Mouse (Mus musculus) limb, embryonic 10.5 days (tissue): ENCODE data around the gene Selplg. TPM values are rescaled to one million over a fixed set of nuclear protein-coding genes. Genes with fewer than 3 reads are reported as not detected.

ENCODE experiments used
- DNase-seq: peaks from one replicate; pipeline ENCODE4 v3.0.0-alpha.2; 2017; ENCODE audit warnings: low spot score
- H3K27ac ChIP-seq: fragments of 300-500 bp; sonication (generic); 2 replicates; pipeline ENCODE4 v1.5.1; 2016; ENCODE audit warnings: mild to moderate bottlenecking
- H3K27me3 ChIP-seq: fragments of 300-500 bp; sonication (generic); 2 replicates; pipeline ENCODE4 v1.6.1; 2016; ENCODE audit warnings: low read depth, mild to moderate bottlenecking; ENCODE audit not compliant: poor library complexity, severe bottlenecking
- H3K36me3 ChIP-seq: fragments of 300-500 bp; sonication (generic); 2 replicates; pipeline ENCODE4 v1.6.1; 2016; ENCODE audit warnings: mild to moderate bottlenecking, moderate library complexity
- H3K4me1 ChIP-seq: fragments of 300-500 bp; sonication (generic); 2 replicates; pipeline ENCODE4 v1.6.1; 2016
- H3K4me3 ChIP-seq: fragments of 300-500 bp; sonication (generic); 2 replicates; pipeline ENCODE4 v1.5.1; 2016; ENCODE audit warnings: mild to moderate bottlenecking, moderate library complexity
- H3K9me3 ChIP-seq: fragments of 300-500 bp; sonication (generic); replicated peaks from 2 replicates; pipeline ENCODE4 v1.6.1; 2016; ENCODE audit warnings: mild to moderate bottlenecking
- WGBS: fragments of 180-500 bp; shearing (Covaris S2); methylation state at CpG from one replicate; pipeline ENCODE4 v1.1.7; 2016; 5-methylcytosine and 5-hydroxymethylcytosine counted together
- polyA plus RNA-seq: library from polyadenylated mRNA; unstranded; fragments of >200 nt; fragmentation: Nextera tagmentation; extraction: Ambion mirVana; gene quantifications from 2 replicates; pipeline ENCODE4 v1.2.1, GENCODE M21; 2016

Gene Selplg
- polyA plus RNA-seq, 1 experiment from 2014 or later, result 0.80 TPM

GRCm38 (mm10) chr5:113864992-113865391 lies 32.5 kb upstream of the Selplg start:
- Histone ChIP-seq H3K27me3 (no peaks in the 10 kb centered on the region), H3K4me3 (no peak overlapping the region), H3K27ac (no peak overlapping the region), H3K4me1 (peaks cover 28% of the 10 kb centered on the region), H3K9me3 (no peaks in the 10 kb centered on the region), H3K36me3 (peaks cover 48% of the 10 kb centered on the region)
- WGBS, result 90% methylated on average over 6 of the region's 6 CpGs
- no peak for DNase-seq

GRCm38 (mm10) chr5:113863994-113864393 lies 31.6 kb upstream of the Selplg start:
- Histone ChIP-seq H3K4me1 (peaks cover 26% of the 10 kb centered on the region), H3K36me3 (peaks cover 55% of the 10 kb centered on the region), H3K27ac (no peak overlapping the region), H3K27me3 (no peaks in the 10 kb centered on the region), H3K4me3 (no peak overlapping the region), H3K9me3 (no peaks in the 10 kb centered on the region)
- DNase-seq, result no peak
- 94% methylated on average over 12 of the region's 12 CpGs for WGBS

GRCm38 (mm10) chr5:113862418-113862817 lies 30.0 kb upstream of the Selplg start:
- Histone ChIP-seq H3K36me3 (peaks cover 55% of the 10 kb centered on the region), H3K27ac (no peak overlapping the region)
- no peak for DNase-seq

GRCm38 (mm10) chr5:113861294-113861693 lies 28.9 kb upstream of the Selplg start:
- Histone ChIP-seq H3K9me3 (no peaks in the 10 kb centered on the region), H3K36me3 (peaks cover 55% of the 10 kb centered on the region), H3K27ac (no peak overlapping the region), H3K27me3 (no peaks in the 10 kb centered on the region), H3K4me1 (peaks cover 36% of the 10 kb centered on the region), H3K4me3 (no peak overlapping the region)
- 92% methylated on average over 8 of the region's 8 CpGs for WGBS
- DNase-seq, result no peak

More at GRCm38 (mm10) chr5:113862418-113862817, 30.0 kb upstream of the Selplg start:
- Histone ChIP-seq H3K4me1 (peaks cover 24% of the 10 kb centered on the region), H3K27me3 (no peaks in the 10 kb centered on the region), H3K9me3 (no peaks in the 10 kb centered on the region), H3K4me3 (no peak overlapping the region)
- 94% methylated on average over 4 of the region's 4 CpGs for WGBS

- Histone ChIP-seq H3K4me3 (no peak overlapping the region), H3K27ac (0 out of 2 replicates have a peak overlapping the region, but pooled peaks have one; percentile 26), H3K4me1 (peaks cover 44% of the 10 kb centered on the region), H3K9me3 (no peaks in the 10 kb centered on the region), H3K27me3 (no peaks in the 10 kb centered on the region), H3K36me3 (peaks cover 45% of the 10 kb centered on the region)
- WGBS, result 47% methylated on average over 5 of the region's 5 CpGs
- no peak for DNase-seq
Measured at GRCm38 (mm10) chr5:113858971-113859370, 26.5 kb upstream of the Selplg start.

- Histone ChIP-seq H3K4me3 (no peak overlapping the region), H3K9me3 (no peaks in the 10 kb centered on the region), H3K27me3 (no peaks in the 10 kb centered on the region), H3K36me3 (peaks cover 42% of the 10 kb centered on the region), H3K4me1 (peaks cover 41% of the 10 kb centered on the region), H3K27ac (no peak overlapping the region)
- WGBS, result 84% methylated on average over 10 of the region's 10 CpGs
- DNase-seq, result no peak
Measured at GRCm38 (mm10) chr5:113858550-113858949, 26.1 kb upstream of the Selplg start.

GRCm38 (mm10) chr5:113857631-113858030 lies 25.2 kb upstream of the Selplg start:
- 75% methylated on average over 8 of the region's 8 CpGs for WGBS
- DNase-seq, result no peak
- Histone ChIP-seq H3K4me3 (no peak overlapping the region), H3K27me3 (no peaks in the 10 kb centered on the region), H3K27ac (0 out of 2 replicates have a peak overlapping the region, but pooled peaks have one; percentile 9), H3K9me3 (no peaks in the 10 kb centered on the region), H3K36me3 (peaks cover 43% of the 10 kb centered on the region), H3K4me1 (peaks cover 39% of the 10 kb centered on the region)

- Histone ChIP-seq H3K9me3 (no peaks in the 10 kb centered on the region), H3K36me3 (peaks cover 42% of the 10 kb centered on the region), H3K27me3 (no peaks in the 10 kb centered on the region), H3K4me1 (peaks cover 39% of the 10 kb centered on the region), H3K27ac (no peak overlapping the region), H3K4me3 (no peak overlapping the region)
- WGBS, result 78% methylated on average over 7 of the region's 7 CpGs
- no peak for DNase-seq
Measured at GRCm38 (mm10) chr5:113856631-113857030, 24.2 kb upstream of the Selplg start.

GRCm38 (mm10) chr5:113855696-113856095 lies 23.3 kb upstream of the Selplg start:
- no peaks in the 10 kb centered on the region for H3K9me3 ChIP-seq
- no peak for DNase-seq

GRCm38 (mm10) chr5:113855117-113855516 lies 22.7 kb upstream of the Selplg start:
- Histone ChIP-seq H3K27ac (no peak overlapping the region), H3K27me3 (no peaks in the 10 kb centered on the region), H3K4me3 (no peak overlapping the region), H3K36me3 (peaks cover 43% of the 10 kb centered on the region), H3K9me3 (no peaks in the 10 kb centered on the region), H3K4me1 (peaks cover 39% of the 10 kb centered on the region)
- no peak for DNase-seq
- 93% methylated on average over 10 of the region's 10 CpGs for WGBS

More at GRCm38 (mm10) chr5:113855696-113856095, 23.3 kb upstream of the Selplg start:
- H3K27ac ChIP-seq, result peak overlapping the region; percentile 30; the same call in 1 of the 2 replicates
- WGBS, result 61% methylated on average over 3 of the region's 3 CpGs
- H3K4me1 ChIP-seq, result peaks cover 39% of the 10 kb centered on the region
- peaks cover 42% of the 10 kb centered on the region for H3K36me3 ChIP-seq
- H3K4me3 ChIP-seq, result no peak overlapping the region
- H3K27me3 ChIP-seq, result no peaks in the 10 kb centered on the region

GRCm38 (mm10) chr5:113854494-113854893 lies 22.1 kb upstream of the Selplg start:
- 50% methylated on average over 14 of the region's 14 CpGs for WGBS
- no peak overlapping the region for H3K4me3 ChIP-seq
- H3K36me3 ChIP-seq, result peaks cover 45% of the 10 kb centered on the region
- DNase-seq, result peak; percentile 87
- H3K9me3 ChIP-seq, result no peaks in the 10 kb centered on the region
- H3K27ac ChIP-seq, result no peak overlapping the region
- peaks cover 36% of the 10 kb centered on the region for H3K4me1 ChIP-seq
- H3K27me3 ChIP-seq, result no peaks in the 10 kb centered on the region

GRCm38 (mm10) chr5:113853541-113853940 lies 21.1 kb upstream of the Selplg start:
- peaks cover 27% of the 10 kb centered on the region for H3K4me1 ChIP-seq
- H3K27ac ChIP-seq, result no peak overlapping the region
- no peaks in the 10 kb centered on the region for H3K27me3 ChIP-seq
- 93% methylated on average over 10 of the region's 10 CpGs for WGBS
- H3K9me3 ChIP-seq, result no peaks in the 10 kb centered on the region
- H3K36me3 ChIP-seq, result peaks cover 52% of the 10 kb centered on the region
- no peak for DNase-seq
- H3K4me3 ChIP-seq, result no peak overlapping the region

- Histone ChIP-seq H3K4me3 (no peak overlapping the region), H3K27ac (no peak overlapping the region), H3K27me3 (no peaks in the 10 kb centered on the region), H3K4me1 (peaks cover 20% of the 10 kb centered on the region), H3K9me3 (no peaks in the 10 kb centered on the region), H3K36me3 (peaks cover 61% of the 10 kb centered on the region)
- no peak for DNase-seq
- 93% methylated on average over 7 of the region's 7 CpGs for WGBS
Measured at GRCm38 (mm10) chr5:113852463-113852862, 20.0 kb upstream of the Selplg start.

GRCm38 (mm10) chr5:113850680-113851230 lies 18.3 kb upstream of the Selplg start:
- Histone ChIP-seq H3K9me3 (no peaks in the 10 kb centered on the region), H3K4me1 (peaks cover 3% of the 10 kb centered on the region), H3K4me3 (no peak overlapping the region), H3K27ac (no peak overlapping the region), H3K27me3 (no peaks in the 10 kb centered on the region), H3K36me3 (peaks cover 74% of the 10 kb centered on the region)
- 77% methylated on average over 8 of the region's 8 CpGs for WGBS
- DNase-seq, result no peak
